Mouse (Mus musculus): ENCODE data around the gene Brpf1. TPM values are rescaled to one million over a fixed set of nuclear protein-coding genes. Genes with fewer than 3 reads are reported as not detected.

Gene Brpf1
- total RNA-seq, 2 experiments from 2014 or later = 28.3 to 28.6 TPM

DNA sequence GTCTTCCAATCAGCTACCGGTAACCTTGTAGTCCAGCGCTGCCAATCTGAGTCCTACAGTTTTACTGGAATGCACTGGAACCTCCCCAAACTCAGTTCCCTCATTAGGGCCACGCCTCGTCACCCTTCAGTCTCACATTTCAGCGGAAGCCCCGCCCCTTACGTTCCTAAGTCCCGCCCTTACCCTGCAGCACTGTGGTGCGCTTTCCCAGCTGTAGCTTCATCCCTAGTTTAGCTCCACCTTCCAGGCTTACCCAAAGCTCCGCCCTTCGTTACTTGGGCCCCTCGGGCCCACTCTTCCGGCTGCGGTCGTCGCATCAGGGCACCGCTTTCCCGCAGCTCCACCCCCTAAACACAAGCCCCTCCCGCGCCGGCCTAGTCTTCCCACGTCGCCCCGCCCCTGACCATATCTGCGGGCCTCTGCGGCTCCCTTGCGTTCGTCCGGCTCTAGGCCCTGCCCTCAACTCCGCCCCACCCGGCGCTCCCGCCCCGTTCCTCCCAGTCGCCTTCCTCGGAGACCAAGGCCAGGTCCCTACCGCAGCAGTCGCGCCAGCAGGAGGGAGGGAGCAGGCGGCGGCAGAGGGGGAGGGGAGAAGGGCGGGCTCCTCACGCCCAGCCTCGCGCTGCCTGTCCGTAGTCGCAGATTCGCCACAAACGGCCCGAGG lies 483 bp upstream of the Brpf1 start:
- DNase-seq (ENCODE audit: low spot score in 2 of 2) = peak; percentile 97 to 99

DNA sequence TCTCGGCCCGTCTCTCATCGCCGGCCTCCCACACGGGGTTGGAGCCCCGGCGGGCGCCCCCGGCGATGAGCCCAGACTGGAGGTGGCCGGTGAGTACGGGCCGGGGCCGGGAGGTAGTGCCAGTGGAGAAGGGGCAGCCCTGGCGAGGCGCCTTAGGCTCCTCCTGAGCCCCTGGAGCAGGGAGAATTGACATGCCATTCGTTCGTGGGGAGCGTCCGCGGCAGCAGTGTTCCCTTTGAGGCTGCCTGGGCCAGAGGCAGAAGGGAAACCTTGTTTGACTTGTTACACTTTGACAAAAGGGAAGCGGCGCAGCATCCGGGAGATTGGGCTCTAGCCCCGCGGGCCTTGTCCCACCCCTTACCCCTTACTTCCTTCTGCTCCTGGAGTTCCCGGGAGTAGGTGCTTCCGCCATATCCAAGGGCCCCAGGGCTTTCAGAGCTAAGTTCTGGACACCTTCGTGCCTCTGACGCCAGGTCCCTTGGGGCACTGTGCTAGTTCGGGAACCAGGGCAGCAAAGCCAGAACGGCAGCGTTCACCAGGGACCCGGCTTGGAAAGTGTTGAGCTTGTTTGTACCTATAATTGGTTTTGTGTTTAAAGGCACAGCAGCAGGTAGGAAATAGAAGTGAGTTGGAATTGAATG lies 664 bp downstream of the Brpf1 start:
- peak in 1 of 2 experiments; percentile 45 for DNase-seq (ENCODE audit: low spot score in 2 of 2)

DNA sequence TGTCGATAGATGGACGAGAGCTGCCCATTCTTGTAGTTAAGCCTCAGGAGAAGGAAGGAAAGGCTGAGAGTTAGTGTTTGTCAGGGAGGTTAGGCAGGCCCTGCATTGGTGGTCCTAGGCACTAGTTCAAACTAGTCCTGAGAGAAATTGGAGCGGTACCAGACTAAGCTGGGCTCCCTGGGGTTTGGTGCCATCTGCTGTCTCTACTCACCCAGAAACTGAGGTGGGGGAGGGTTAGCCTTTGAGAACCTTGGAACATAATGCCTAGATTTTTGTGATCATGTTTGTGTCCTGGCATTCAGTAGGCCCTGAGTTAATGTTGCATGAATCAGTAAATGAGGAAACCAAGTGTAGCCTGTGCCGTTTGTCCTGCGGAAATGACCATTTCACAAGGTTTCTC lies 1.2 kb downstream of the Brpf1 start:
- peak; percentile 41 to 44 for DNase-seq (ENCODE audit: low spot score in 2 of 2)

DNA sequence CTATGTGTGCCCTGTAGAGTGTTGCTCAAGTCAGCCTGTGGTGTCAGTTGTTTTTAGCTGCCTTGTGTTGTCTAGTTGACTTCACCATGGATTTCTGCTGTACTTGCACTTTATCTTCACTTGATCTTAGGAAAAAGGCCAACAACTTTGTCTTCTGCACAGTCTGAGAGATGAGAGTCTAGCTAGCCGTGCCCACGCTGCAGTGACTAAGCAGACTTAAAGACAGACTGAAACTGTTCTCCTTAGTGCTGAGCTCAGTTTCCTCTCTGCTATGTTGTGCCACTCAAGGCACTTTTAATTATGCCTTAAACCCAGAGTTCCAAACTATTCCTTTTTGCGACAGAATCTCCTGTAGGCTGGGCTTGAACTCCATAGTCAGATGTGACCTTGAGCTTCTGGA lies 9.0 kb downstream of the Brpf1 start:
- no peak for DNase-seq (ENCODE audit: low spot score in 2 of 2)

DNA sequence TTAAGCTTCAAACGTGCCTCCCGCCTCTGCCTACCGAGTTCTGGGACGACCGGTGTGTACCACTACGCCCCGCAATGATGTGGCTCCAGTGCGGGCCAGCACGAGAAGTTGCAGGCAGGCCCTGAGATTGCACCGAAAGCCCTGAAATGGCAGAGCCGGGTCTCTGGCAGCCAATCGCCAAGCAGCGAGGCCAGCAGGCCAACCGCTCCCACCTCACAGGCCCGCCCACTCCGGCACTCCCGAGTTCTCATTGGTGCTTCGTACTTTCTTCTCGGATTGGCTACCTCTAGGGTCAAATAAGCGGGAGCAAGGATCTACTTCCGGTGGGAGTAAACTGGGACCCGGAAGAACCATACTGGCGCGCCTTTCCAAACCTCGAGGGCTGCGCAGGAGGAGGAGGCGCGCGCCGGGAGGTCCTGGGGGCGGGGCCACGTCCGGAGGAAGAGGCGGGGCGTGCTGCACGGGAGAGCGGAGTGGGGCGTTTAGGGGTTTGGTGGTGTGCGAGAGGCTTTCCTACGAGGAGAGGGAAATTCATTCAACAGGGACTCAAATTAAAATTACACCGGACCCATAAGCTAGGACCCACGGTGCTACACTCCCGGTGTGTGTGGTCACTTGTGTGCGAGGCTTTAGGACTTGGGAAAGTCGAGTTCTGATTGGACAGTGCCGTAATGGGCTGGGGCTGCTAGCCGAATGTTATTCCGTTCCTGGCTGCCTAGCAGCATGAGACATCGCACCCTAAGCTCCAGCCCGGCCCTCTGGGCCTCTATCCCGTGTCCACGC lies 19.8 kb downstream of the Brpf1 start, which contains the start of gene Ogg1:
TSS of gene Ogg1 (plus strand) at position 440 of the 783 bp plus-strand sequence.
- peak; percentile 95 for DNase-seq (ENCODE audit: low spot score in 2 of 2)

DNA sequence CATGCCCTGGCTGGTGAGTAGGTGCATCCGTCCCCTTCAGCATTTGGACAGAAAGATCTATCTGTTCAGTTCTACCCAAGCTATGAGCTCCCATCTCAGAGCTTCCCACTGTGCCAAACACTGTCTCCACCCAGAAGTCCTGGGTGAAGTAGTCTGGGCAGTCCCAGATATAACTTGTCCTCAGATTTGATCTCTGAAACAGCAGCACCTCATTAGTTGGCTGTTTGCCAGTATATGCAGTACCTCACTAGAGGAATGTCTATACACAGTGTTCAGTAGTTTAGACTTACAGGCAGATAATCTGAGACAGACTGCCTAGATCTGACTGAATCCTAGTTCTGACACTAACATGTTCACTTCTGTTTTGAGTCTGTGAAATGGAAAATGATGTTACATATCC lies 22.5 kb downstream of the Brpf1 start:
- no peak for DNase-seq (ENCODE audit: low spot score in 2 of 2)

DNA sequence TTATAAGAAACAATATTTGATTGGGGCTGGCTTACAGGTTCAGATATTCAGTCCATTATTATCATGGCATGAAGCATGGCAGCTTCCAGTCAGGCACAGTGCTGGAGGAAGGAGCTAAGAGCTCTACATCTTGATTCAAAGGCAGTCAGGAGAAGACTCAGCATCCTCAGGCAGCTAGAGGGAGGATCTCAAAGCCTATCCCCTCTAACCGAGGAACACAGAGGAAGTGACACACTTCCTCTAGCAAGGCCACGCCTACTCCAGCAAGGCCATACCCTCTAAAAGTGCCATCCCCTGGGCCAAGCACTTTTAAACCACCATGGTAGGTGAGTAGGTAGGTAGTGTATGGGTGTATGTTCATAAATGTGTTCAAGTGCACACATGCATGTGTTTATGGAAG lies 23.6 kb downstream of the Brpf1 start:
- peak in 1 of 2 experiments; percentile 4 for DNase-seq (ENCODE audit: low spot score in 2 of 2)

DNA sequence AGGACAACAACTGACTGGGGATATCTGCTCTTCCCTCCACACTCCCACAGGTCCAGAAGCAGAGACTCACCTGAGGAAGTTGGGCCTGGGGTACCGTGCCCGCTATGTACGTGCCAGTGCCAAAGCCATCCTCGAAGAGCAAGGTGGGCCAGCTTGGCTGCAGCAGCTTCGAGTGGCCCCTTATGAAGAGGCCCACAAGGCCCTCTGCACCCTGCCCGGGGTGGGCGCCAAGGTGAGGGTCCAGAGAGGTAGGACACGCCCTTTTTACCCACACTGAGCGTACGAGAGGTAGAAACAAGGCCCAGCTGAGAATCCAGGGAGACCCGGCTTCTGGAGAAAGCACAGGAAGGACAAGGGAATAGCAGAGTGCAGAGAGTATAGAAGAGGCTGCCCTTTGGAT lies 24.8 kb downstream of the Brpf1 start:
- DNase-seq (ENCODE audit: low spot score in 2 of 2) = peak in 1 of 2 experiments; percentile 3

DNA sequence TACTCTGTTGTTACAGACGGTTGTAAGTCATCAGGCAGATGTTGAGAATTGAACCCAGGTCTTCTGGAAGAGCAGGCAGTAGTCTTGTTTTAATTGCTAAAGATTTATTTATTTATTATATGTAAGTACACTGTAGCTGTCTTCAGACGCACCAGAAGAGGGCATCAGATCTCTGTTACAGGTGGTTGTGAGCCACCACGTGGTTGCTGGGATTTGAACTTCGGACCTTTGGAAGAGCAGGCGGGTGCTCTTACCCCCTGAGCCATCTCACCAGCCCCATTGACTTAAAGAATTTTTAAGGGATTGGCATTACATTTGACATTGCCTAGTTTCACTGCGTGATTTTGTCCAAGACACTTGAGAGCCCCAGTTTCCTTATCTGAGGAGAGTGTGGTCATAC lies 25.8 kb downstream of the Brpf1 start:
- peak in 1 of 2 experiments; percentile 1 for DNase-seq (ENCODE audit: low spot score in 2 of 2)

DNA sequence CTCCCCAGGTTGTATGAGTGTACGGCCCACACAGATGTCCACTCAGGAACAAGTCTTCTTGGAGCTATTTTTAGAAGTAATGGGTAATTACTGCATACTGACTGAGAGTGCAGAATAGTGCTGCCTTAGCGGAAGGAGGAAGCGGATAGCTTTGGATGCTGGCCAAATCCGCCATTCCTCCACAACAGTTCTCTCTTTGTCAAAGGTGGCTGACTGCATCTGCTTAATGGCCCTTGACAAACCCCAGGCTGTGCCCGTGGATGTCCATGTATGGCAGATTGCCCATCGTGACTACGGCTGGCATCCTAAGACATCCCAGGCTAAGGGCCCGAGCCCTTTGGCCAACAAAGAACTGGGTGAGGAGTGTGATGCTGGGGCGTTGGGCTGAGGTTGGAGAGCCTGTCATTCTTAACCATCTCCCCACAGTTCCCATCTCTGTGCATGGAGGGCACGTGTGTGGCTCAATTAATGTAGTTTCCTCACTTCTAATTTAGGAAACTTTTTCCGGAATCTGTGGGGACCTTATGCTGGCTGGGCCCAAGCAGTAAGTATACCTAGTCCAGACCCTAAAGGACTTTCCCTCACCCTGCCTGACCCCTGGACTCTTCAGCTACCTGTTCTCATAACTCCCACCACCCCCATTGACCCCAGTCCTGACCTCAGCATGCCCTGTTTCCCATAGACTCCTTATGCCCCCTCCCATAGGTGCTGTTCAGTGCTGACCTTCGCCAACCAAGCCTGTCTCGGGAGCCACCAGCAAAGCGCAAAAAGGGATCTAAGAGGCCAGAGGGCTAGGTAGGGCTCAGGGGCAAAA lies 26.4 kb downstream of the Brpf1 start:
- DNase-seq (ENCODE audit: low spot score in 2 of 2) = peak; percentile 64 to 71

DNA sequence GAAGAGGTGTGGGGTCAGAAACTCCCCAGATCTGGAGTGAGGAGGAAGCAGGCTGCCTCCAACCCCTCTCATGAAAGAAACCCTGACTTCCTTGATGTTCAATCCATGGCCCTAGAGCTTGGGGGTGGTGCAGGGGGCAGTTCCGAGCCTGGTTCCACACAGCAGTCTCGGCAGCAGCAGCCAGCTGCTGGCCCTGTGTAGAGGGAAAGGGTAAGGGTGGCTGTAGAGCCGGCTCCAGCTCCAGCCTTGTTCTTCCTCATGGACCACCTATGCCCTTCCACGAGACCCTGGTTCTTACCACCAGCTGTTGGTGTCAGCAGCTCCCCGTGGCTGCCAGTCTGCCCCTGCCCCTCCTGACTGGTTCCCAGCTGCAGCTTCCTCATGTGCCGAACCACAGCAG lies 27.3 kb downstream of the Brpf1 start:
- no peak for DNase-seq (ENCODE audit: low spot score in 2 of 2)

DNA sequence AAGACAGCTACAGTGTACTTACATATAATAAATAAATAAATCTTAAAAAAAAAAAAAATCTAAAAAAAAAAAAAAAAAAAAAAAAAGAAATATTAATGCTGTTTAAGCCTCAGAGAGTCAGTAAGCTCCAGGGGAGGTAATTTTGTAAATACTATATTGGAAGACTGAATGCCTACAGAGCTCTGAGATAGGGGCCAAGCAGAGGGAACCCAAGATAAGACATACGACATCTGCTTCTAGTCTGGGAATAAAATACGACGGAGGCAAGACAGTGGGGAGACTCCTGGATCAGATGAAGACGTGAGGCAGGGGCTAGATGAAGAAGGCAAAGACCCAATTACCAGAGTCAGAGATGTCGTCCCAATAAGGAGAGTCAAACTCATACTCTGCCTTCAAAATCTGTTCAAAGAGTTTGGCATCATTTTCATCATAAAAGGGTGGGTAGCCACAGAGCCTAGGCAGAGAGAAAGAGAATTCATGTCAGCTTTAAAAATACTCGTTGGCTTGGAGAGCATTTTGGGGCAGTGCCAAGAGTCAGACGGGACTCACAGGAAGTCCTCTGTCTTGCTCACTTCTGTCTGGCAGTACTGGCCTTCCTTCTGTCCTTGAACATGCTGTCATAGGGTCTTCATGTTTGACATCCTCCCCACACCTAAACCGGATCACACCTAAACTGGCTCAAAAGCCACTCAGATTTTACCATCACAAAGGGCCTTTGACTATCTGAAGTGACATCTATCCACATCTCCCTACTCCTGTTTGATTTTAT lies 30.1 kb downstream of the Brpf1 start:
- DNase-seq (ENCODE audit: low spot score in 2 of 2) = peak in 1 of 2 experiments; percentile 37

DNA sequence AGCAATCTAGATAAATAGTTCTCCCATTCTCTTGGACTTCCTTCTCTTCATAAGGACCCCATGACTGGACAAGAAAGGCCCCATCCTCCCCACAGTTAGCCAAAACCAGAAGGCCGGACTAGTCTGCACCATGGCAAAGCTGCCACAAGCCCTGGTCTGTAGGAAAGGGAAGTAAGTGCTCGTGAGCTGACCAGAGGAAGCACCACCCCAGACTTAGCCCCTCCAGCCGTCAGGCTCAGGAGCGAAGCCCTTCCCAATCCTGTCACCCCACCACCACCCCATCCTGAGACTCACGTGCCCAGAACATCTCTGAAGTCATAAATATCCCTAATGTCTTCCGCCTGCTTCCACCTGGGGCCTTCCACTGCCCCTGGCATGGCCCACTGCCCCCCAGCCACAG lies 34.6 kb downstream of the Brpf1 start:
- DNase-seq (ENCODE audit: low spot score in 2 of 2) = no peak

DNA sequence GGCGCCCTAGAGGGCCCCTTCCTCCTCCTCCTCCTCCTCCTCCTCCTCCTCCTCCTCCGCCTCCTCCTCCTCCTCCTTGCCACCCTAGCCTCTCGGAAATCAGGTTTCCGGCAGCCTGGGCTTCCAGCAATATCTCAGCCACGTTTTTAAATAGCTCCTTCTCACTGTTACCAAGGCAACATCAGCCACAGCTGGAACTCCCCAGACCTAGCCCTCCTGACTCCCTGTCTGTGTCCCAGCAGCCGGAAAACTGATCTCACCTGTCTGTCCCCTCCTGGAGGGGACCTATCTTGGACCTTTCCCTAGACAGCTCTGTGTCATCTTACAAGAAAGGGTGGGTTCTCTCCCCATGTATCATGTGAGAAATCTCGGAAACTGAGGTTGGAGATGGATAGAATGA lies 35.4 kb downstream of the Brpf1 start:
- DNase-seq (ENCODE audit: low spot score in 2 of 2) = no peak

DNA sequence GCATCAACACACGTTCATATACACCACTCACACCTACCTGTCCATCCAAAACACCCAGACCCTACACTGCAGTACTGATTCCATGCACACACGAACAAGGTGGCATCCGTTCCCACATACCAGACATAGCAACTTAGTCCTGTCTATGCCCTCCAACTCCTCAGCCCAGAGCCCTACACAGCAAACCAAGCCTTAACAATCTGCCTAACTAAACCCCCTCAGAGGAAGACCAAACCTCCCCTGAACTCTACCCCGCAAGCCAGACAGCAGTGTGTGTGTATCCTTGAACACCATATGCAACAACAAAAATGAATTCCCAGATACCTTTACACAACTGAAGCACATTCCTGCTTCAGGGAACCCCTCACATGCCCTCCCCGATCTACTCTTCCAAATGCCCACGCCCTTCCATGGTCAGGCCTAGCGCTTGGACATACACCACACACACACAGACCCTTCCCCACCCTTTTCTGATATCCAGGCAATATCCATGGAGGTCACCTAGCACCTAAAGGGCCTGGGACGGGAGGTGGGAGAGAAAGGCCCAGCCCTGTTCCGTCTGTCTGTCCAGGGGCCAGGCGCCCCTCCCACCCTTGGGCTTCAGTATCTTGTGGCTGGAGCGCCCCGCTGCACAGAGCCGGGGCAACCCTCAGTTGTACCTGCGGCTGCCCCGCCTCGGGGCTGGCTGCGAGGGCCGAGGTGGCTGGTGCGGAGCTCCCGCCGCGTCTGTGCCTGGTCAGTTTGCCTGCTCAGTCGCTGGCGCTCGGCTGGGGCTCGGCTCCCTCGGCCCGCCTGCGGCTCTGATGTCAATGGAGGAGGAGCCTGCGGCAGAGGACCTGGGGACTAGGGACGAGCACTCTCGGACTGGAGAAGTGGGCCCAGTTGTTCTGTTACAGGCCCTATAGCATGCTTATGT lies 36.5 kb downstream of the Brpf1 start, which contains the start of gene Camk1:
TSS of gene Camk1 (minus strand) at position 808 of the 916 bp plus-strand sequence.
- peak; percentile 66 to 76 for DNase-seq (ENCODE audit: low spot score in 2 of 2)

DNA sequence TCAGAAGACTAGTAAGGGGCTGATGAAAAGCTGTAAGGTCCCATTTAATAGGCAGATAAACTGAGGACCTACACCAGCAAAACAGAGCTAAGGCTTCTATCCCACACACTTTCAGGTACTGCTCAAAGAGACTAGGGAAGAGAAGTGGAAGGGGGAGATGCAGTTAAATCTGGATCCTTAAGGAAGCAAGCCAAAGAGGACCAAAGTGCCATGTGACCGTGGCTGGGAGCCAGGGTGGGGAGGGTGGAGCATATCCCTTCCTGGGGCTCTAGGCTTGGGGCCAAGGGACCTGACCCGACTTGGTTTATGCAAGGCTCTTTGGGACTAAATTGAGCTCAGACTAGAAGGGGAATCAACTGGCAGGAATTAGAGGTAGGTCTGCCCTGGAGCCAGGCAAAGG lies 37.4 kb downstream of the Brpf1 start:
- DNase-seq (ENCODE audit: low spot score in 2 of 2) = peak; percentile 38 to 47

DNA sequence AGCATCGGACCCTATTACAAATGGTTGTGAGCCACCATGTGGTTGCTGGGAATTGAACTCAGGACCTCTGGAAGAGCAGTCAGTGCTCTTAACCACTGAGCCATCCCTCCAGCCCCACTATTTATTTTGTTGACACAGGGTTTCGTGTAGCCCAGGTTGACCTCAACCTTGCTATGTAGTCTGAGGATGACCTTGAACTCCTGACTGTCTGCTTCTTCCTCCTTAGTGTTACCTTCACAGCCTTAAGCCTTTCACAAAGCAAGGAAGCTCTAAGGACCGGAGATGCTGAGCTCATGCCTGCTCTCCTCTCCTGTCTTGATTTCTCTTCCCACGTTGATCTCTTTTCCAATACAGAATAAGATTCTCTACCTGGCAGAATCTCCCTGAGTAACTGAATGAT lies 40.0 kb downstream of the Brpf1 start:
- no peak for DNase-seq (ENCODE audit: low spot score in 2 of 2)

DNA sequence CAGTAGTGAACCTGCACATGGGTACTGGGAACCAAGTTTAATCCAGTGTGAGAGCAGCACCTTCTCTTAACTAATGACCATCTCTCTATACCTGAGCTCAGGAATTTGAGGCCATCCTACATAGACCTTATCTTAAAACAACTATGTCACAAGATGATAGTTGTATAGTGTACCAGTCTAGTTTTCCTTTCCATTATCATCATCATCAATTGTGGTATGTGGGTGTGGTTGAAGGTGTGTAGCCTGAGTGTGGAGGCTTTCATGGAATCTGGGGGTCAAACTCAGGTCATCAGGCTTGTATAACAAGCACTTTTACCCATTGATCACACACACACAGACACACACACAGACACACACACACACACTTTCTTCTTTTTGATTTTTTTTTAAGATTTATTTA lies 43.6 kb downstream of the Brpf1 start:
- DNase-seq (ENCODE audit: low spot score in 2 of 2) = no peak

DNA sequence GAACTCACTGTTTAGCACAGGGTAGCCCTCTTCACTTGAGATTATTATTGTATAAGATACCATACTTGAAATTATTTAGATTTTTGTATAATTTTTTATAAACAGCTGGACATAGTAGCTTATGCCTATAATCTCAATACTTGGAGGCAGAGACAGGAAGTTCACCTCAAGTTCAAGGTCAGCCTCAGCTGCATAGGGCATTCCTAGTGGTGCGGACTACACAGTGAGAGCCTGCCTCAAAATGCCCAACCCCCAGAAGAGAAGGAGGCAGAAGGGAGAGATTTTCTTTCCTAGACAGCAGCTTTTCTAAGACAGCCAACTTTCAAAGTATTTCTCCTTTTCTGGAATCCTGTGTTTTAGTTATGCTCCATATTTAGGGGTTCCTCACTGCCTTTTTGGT lies 44.2 kb downstream of the Brpf1 start:
- no peak for DNase-seq (ENCODE audit: low spot score in 2 of 2)
